Mouse (Mus musculus) hindbrain, embryonic 10.5 days (tissue): ENCODE measurements around the gene Obox8. TPM values are rescaled to one million over a fixed set of nuclear protein-coding genes. Genes with fewer than 3 reads are reported as not detected.
A peak's percentile ranks its signal among the peaks of the same experiment; 100 is the strongest.

Experiments used
- DNase-seq: peaks from one replicate; pipeline ENCODE4 v3.0.0-alpha.2; 2017; ENCODE audit warnings: low spot score
- H3K27ac ChIP-seq: fragments of 300-500 bp; sonication (generic); 2 replicates; pipeline ENCODE4 v1.5.1; 2016; ENCODE audit warnings: mild to moderate bottlenecking, moderate library complexity
- H3K27me3 ChIP-seq: fragments of 300-500 bp; sonication (generic); 2 replicates; pipeline ENCODE4 v1.6.1; 2016; ENCODE audit warnings: mild to moderate bottlenecking; ENCODE audit not compliant: poor library complexity, insufficient read depth, severe bottlenecking
- H3K36me3 ChIP-seq: fragments of 300-500 bp; sonication (generic); 2 replicates; pipeline ENCODE4 v1.6.1; 2016; ENCODE audit warnings: mild to moderate bottlenecking, moderate library complexity
- H3K4me1 ChIP-seq: fragments of 300-500 bp; sonication (generic); replicated peaks from 2 replicates; pipeline ENCODE4 v1.6.1; 2016; ENCODE audit warnings: mild to moderate bottlenecking
- H3K4me3 ChIP-seq: fragments of 300-500 bp; sonication (generic); 2 replicates; pipeline ENCODE4 v1.5.1; 2016; ENCODE audit warnings: mild to moderate bottlenecking, moderate library complexity
- H3K9me3 ChIP-seq: fragments of 300-500 bp; sonication (generic); 2 replicates; pipeline ENCODE4 v1.6.1; 2016; ENCODE audit warnings: mild to moderate bottlenecking, moderate library complexity
- WGBS: fragments of 180-500 bp; shearing (Covaris S2); methylation state at CpG from one replicate; pipeline ENCODE4 v1.1.7; 2016; 5-methylcytosine and 5-hydroxymethylcytosine counted together
- polyA plus RNA-seq: library from polyadenylated mRNA; unstranded; fragments of >200 nt; fragmentation: Nextera tagmentation; extraction: Ambion mirVana; gene quantifications from 2 replicates; pipeline ENCODE4 v1.2.1, GENCODE M21; 2016

Gene Obox8
- not detected in 2 replicates for polyA plus RNA-seq

GRCm38 (mm10) chr7:14333457-14333856 is at the start of gene Obox8:
Gene Obox8, minus strand, starts transcription at chr7:14333557.
- no peaks in the 10 kb centered on the region for H3K4me1 ChIP-seq
- peaks cover 62% of the 10 kb centered on the region for H3K9me3 ChIP-seq
- H3K27me3 ChIP-seq = no peaks in the 10 kb centered on the region
- no peak for DNase-seq
- H3K36me3 ChIP-seq = no peaks in the 10 kb centered on the region
- 88% methylated on average over 2 of the region's 2 CpGs for WGBS
- H3K27ac ChIP-seq = no peak within 1 kb of the TSS
- no peak within 1 kb of the TSS for H3K4me3 ChIP-seq

- peak; percentile 2 for DNase-seq
- Histone ChIP-seq H3K4me1 (no peaks in the 10 kb centered on the region), H3K9me3 (peaks cover 9% of the 10 kb centered on the region; the same call in 1 of the 2 replicates), H3K27me3 (no peaks in the 10 kb centered on the region), H3K4me3 (no peak overlapping the region), H3K36me3 (no peaks in the 10 kb centered on the region), H3K27ac (no peak overlapping the region)
- WGBS = 37% methylated on average over 2 of the region's 2 CpGs
Observed at GRCm38 (mm10) chr7:14317209-14317608, 16.1 kb downstream of the Obox8 start.

GRCm38 (mm10) chr7:14308671-14309070 is 24.7 kb downstream of the Obox8 start:
- 82% methylated on average over 3 of the region's 3 CpGs for WGBS
- Histone ChIP-seq H3K9me3 (peaks cover 34% of the 10 kb centered on the region), H3K27ac (no peak overlapping the region), H3K36me3 (no peaks in the 10 kb centered on the region), H3K4me3 (no peak overlapping the region), H3K27me3 (no peaks in the 10 kb centered on the region), H3K4me1 (no peaks in the 10 kb centered on the region)
- no peak for DNase-seq

- no peaks in the 10 kb centered on the region for H3K4me1 ChIP-seq
- H3K9me3 ChIP-seq = peaks cover 34% of the 10 kb centered on the region
- H3K27me3 ChIP-seq = no peaks in the 10 kb centered on the region
- H3K27ac ChIP-seq = no peak overlapping the region
- WGBS = 82% methylated on average over 6 of the region's 6 CpGs
- no peak overlapping the region for H3K4me3 ChIP-seq
- H3K36me3 ChIP-seq = no peaks in the 10 kb centered on the region
- DNase-seq = no peak
Observed at GRCm38 (mm10) chr7:14307571-14307970, 25.8 kb downstream of the Obox8 start.

Other genes starting within 250 kb of the Obox8 start
- not detected in 2 replicates for gene Sult2a3, start 210.5 kb downstream of the Obox8 start, polyA plus RNA-seq
- not detected in 2 replicates for gene Sult2a6, start 78.7 kb downstream of the Obox8 start, polyA plus RNA-seq
- gene Sult2a8, start 113.2 kb upstream of the Obox8 start, polyA plus RNA-seq = not detected in 2 replicates
- gene Sult2a7, start 160.7 kb upstream of the Obox8 start, polyA plus RNA-seq = not detected in 2 replicates
- 0.16 and 0.22 TPM in 2 replicates for gene Vmn1r90, start 229.9 kb upstream of the Obox8 start, polyA plus RNA-seq